In genomic region chr4:86885790-86886159, GRCm38 (mm10) we compare ENCODE assay signal across 9 mouse cellular contexts. TPM values are rescaled to one million over a fixed set of nuclear protein-coding genes. Genes with fewer than 3 reads are reported as not detected.
DNase-seq lines count a peak whose midpoint lies in the region; ATAC-seq and TF ChIP-seq lines count a peak whose summit lies in the region.
"Had no signal": no experiment of that assay in that cellular context is flagged by ENCODE, and none has a peak within 500 bp of the region (broad histone marks: within the 10 kb centered on the region; RNA-seq: fewer than 3 reads in every experiment).

No protein-coding gene starts in this region.

- H3K27ac ChIP-seq in heart, embryonic 12.5 days (ENCODE audit: poor library complexity, severe bottlenecking): peak overlapping the region; percentile 92
- no peak overlapping the region for H3K27ac ChIP-seq in bone marrow, adult 2 months (ENCODE audit: control insufficient read depth, insufficient read depth, low read depth, low read length, poor library complexity)
- no peak overlapping the region for H3K27ac ChIP-seq in hindbrain, embryonic 10.5 days

- peaks cover 14% of the 10 kb centered on the region for H3K4me1 ChIP-seq in heart, embryonic 12.5 days (replicated peaks)
- peaks cover 1% of the 10 kb centered on the region; the same call in 1 of the 2 replicates for H3K4me1 ChIP-seq in bone marrow, adult 2 months (ENCODE audit: control insufficient read depth, insufficient read depth, low read length)
- no peaks in the 10 kb centered on the region; the same call in 1 of the 2 replicates for H3K4me1 ChIP-seq in hindbrain, embryonic 10.5 days (replicated peaks)

- DNase-seq in heart, adult 11 months: no peak
- DNase-seq in hindbrain, embryonic 10.5 days (ENCODE audit: low spot score): no peak
- peak; percentile 24 for DNase-seq in lung, postnatal 14 days
- DNase-seq in thymus, postnatal 14 days: peak; percentile 38
- DNase-seq in right cerebral cortex, postnatal 14 days: no peak
- DNase-seq in spleen, postnatal 14 days (ENCODE audit: low spot score in 2 of 2): no peak

- H3K4me2 ChIP-seq in heart, embryonic 12.5 days: peak overlapping the region; percentile 80

- no peaks in the 10 kb centered on the region for H3K27me3 ChIP-seq in heart, embryonic 12.5 days (replicated peaks)
- no peaks in the 10 kb centered on the region for H3K27me3 ChIP-seq in hindbrain, embryonic 10.5 days (ENCODE audit: insufficient read depth, poor library complexity, severe bottlenecking)

- 0 out of 2 replicates have a peak, but pooled peaks cover 4% of the 10 kb centered on the region for H3K9me3 ChIP-seq in heart, embryonic 12.5 days (replicated peaks)
- no peaks in the 10 kb centered on the region for H3K9me3 ChIP-seq in hindbrain, embryonic 10.5 days
- H3K9me3 ChIP-seq: G1E had no signal

- H3K4me3 ChIP-seq in heart, embryonic 12.5 days: peak overlapping the region; percentile 49
- peak overlapping the region; percentile 45 for H3K4me3 ChIP-seq in bone marrow, adult 2 months (replicated peaks; ENCODE audit: control insufficient read depth, low read depth, low read length)
- peak overlapping the region; percentile 7 for H3K4me3 ChIP-seq in hindbrain, embryonic 10.5 days

- TF ChIP-seq POLR2A in bone marrow, adult 2 months (IDR thresholded peaks at IDR 0.05; ENCODE audit: borderline replicate concordance, control insufficient read depth, low read depth, low read length): no peak

- WGBS in heart, embryonic 12.5 days: 23% methylated on average over 12 of the region's 12 CpGs
- 6% methylated on average over 12 of the region's 12 CpGs for WGBS in bone marrow, adult 2 months
- 60% methylated on average over 12 of the region's 12 CpGs for WGBS in hindbrain, embryonic 10.5 days

- TF ChIP-seq CTCF in bone marrow, adult 2 months (IDR thresholded peaks at IDR 0.05; ENCODE audit: control insufficient read depth, insufficient read depth, low read length): no peak

- H3K9ac ChIP-seq in heart, embryonic 12.5 days: peak overlapping the region; percentile 50

- peaks cover 9% of the 10 kb centered on the region for H3K36me3 ChIP-seq in heart, embryonic 12.5 days
- no peaks in the 10 kb centered on the region for H3K36me3 ChIP-seq in hindbrain, embryonic 10.5 days
- H3K36me3 ChIP-seq: G1E had no signal

- peak; percentile 41; the same call in 1 of the 2 replicates for ATAC-seq in heart, embryonic 12.5 days (ENCODE audit: insufficient number of reproducible peaks, low FRiP score)

RNA-seq across cellular contexts. Expression of gene Acer2, which starts 11.6 kb away (rescaled TPM):
- 36.0 and 40.9 TPM in 2 replicates for polyA plus RNA-seq in heart, embryonic 12.5 days (2016; fragmentation: Nextera tagmentation; extraction: Ambion mirVana)
- 0.86 and 1.8 TPM in 2 replicates for polyA plus RNA-seq in bone marrow, adult 2 months (2011; ENCODE audit: insufficient read depth, insufficient read length, low replicate concordance, missing spikeins)
- 9.4 and 11.3 TPM in 2 replicates for polyA plus RNA-seq in hindbrain, embryonic 10.5 days (2016; fragmentation: Nextera tagmentation; extraction: Ambion mirVana)
- polyA plus RNA-seq: G1E had no signal

RNA-seq across cellular contexts. Expression of gene Rps6, which starts 28.6 kb away (rescaled TPM):
- 458 and 459 TPM in 2 replicates for polyA plus RNA-seq in heart, embryonic 12.5 days (2016; fragmentation: Nextera tagmentation; extraction: Ambion mirVana)
- 1,450 and 2,010 TPM in 2 replicates for polyA plus RNA-seq in bone marrow, adult 2 months (2011; ENCODE audit: insufficient read depth, insufficient read length, low replicate concordance, missing spikeins)
- 569 and 645 TPM in 2 replicates for polyA plus RNA-seq in hindbrain, embryonic 10.5 days (2016; fragmentation: Nextera tagmentation; extraction: Ambion mirVana)

Comparison
In these comparisons a context has a peak if more than half of its experiments do, and no peak if none do; other contexts are left out.
1. DNase-seq: peak in lung, postnatal 14 days (single experiment) and thymus, postnatal 14 days (single experiment); none in heart, adult 11 months (single experiment), hindbrain, embryonic 10.5 days (single experiment), right cerebral cortex, postnatal 14 days (single experiment) and spleen, postnatal 14 days (0 of 2).
2. Peak in every context shown above with its lines, with median percentiles within 50 percentile points of each other: H3K4me3 ChIP-seq.